Mouse (Mus musculus): ENCODE measurements around the gene Rab11fip5. TPM values are rescaled to one million over a fixed set of nuclear protein-coding genes. Genes with fewer than 3 reads are reported as not detected.

Rab11fip5 gene
- polyA plus RNA-seq, 1 experiment from 2014 or later = 12.2 TPM

GRCm38 (mm10) chr6:85360311-85360710 lies 14.1 kb downstream of the Rab11fip5 start:
- ATAC-seq = no peak
- no peak overlapping the region for H3K4me2 ChIP-seq (replicated peaks)
- H3K9me3 ChIP-seq = no peaks in the 10 kb centered on the region
- no peak overlapping the region for H3K9ac ChIP-seq (replicated peaks)
- H3K36me3 ChIP-seq = 0 out of 2 replicates have a peak, but pooled peaks cover under 1% of the 10 kb centered on the region
- 91% methylated on average over 5 of the region's 5 CpGs for WGBS
- H3K27me3 ChIP-seq = no peaks in the 10 kb centered on the region
- H3K4me3 ChIP-seq (replicated peaks) = no peak overlapping the region
- H3K4me1 ChIP-seq (replicated peaks) = no peaks in the 10 kb centered on the region
- no peak overlapping the region for H3K27ac ChIP-seq

GRCm38 (mm10) chr6:85358877-85359276 lies 15.6 kb downstream of the Rab11fip5 start:
- Histone ChIP-seq H3K9ac (replicated peaks) (no peak overlapping the region), H3K4me1 (replicated peaks) (no peaks in the 10 kb centered on the region), H3K36me3 (no peaks in the 10 kb centered on the region), H3K9me3 (no peaks in the 10 kb centered on the region), H3K4me2 (replicated peaks) (no peak overlapping the region), H3K27ac (no peak overlapping the region), H3K4me3 (replicated peaks) (no peak overlapping the region), H3K27me3 (no peaks in the 10 kb centered on the region)
- 83% methylated on average over 1 of the region's 1 CpGs for WGBS
- ATAC-seq = no peak

- Histone ChIP-seq H3K9me3 (no peaks in the 10 kb centered on the region), H3K4me2 (replicated peaks) (no peak overlapping the region), H3K4me1 (replicated peaks) (no peaks in the 10 kb centered on the region), H3K36me3 (no peaks in the 10 kb centered on the region), H3K9ac (replicated peaks) (no peak overlapping the region), H3K4me3 (replicated peaks) (no peak overlapping the region), H3K27me3 (no peaks in the 10 kb centered on the region), H3K27ac (no peak overlapping the region)
- ATAC-seq = no peak
- 59% methylated on average over 4 of the region's 4 CpGs for WGBS
These were observed 17.6 kb downstream of the Rab11fip5 start for GRCm38 (mm10) chr6:85356682-85357465.

GRCm38 (mm10) chr6:85355753-85356152 lies 18.7 kb downstream of the Rab11fip5 start:
- 94% methylated on average over 2 of the region's 2 CpGs for WGBS
- Histone ChIP-seq H3K4me1 (replicated peaks) (no peaks in the 10 kb centered on the region), H3K4me3 (replicated peaks) (no peak overlapping the region), H3K36me3 (no peaks in the 10 kb centered on the region), H3K9me3 (no peaks in the 10 kb centered on the region), H3K27ac (no peak overlapping the region), H3K27me3 (no peaks in the 10 kb centered on the region), H3K4me2 (replicated peaks) (no peak overlapping the region), H3K9ac (replicated peaks) (no peak overlapping the region)
- ATAC-seq = no peak

- Histone ChIP-seq H3K9ac (replicated peaks) (no peak overlapping the region), H3K36me3 (no peaks in the 10 kb centered on the region), H3K4me2 (replicated peaks) (no peak overlapping the region), H3K4me3 (replicated peaks) (no peak overlapping the region), H3K27me3 (no peaks in the 10 kb centered on the region), H3K4me1 (replicated peaks) (no peaks in the 10 kb centered on the region), H3K27ac (no peak overlapping the region), H3K9me3 (no peaks in the 10 kb centered on the region)
- no peak for ATAC-seq
- WGBS = 65% methylated on average over 6 of the region's 6 CpGs
These were observed 19.7 kb downstream of the Rab11fip5 start for GRCm38 (mm10) chr6:85354709-85355108.

- H3K4me3 ChIP-seq (replicated peaks) = no peak overlapping the region
- 66% methylated on average over 3 of the region's 3 CpGs for WGBS
- H3K27ac ChIP-seq = no peak overlapping the region
- H3K9ac ChIP-seq (replicated peaks) = no peak overlapping the region
- no peaks in the 10 kb centered on the region for H3K9me3 ChIP-seq
- no peaks in the 10 kb centered on the region for H3K36me3 ChIP-seq
- H3K4me1 ChIP-seq (replicated peaks) = no peaks in the 10 kb centered on the region
- ATAC-seq = no peak
- H3K27me3 ChIP-seq = no peaks in the 10 kb centered on the region
- no peak overlapping the region for H3K4me2 ChIP-seq (replicated peaks)
These were observed 20.7 kb downstream of the Rab11fip5 start for GRCm38 (mm10) chr6:85353706-85354105.

GRCm38 (mm10) chr6:85350157-85350556 lies 24.3 kb downstream of the Rab11fip5 start:
- Histone ChIP-seq H3K27ac (no peak overlapping the region), H3K9ac (replicated peaks) (no peak overlapping the region), H3K4me1 (replicated peaks) (no peaks in the 10 kb centered on the region), H3K36me3 (peaks cover 16% of the 10 kb centered on the region; the same call in 1 of the 2 replicates), H3K27me3 (no peaks in the 10 kb centered on the region), H3K4me2 (replicated peaks) (no peak overlapping the region), H3K9me3 (no peaks in the 10 kb centered on the region), H3K4me3 (replicated peaks) (no peak overlapping the region)
- ATAC-seq = no peak
- 97% methylated on average over 1 of the region's 1 CpGs for WGBS

GRCm38 (mm10) chr6:85349246-85349645 lies 25.2 kb downstream of the Rab11fip5 start:
- H3K4me3 ChIP-seq (replicated peaks) = no peak overlapping the region
- no peak overlapping the region for H3K4me2 ChIP-seq (replicated peaks)
- H3K27ac ChIP-seq = no peak overlapping the region
- H3K9me3 ChIP-seq = no peaks in the 10 kb centered on the region
- no peaks in the 10 kb centered on the region for H3K27me3 ChIP-seq
- peaks cover 16% of the 10 kb centered on the region; the same call in 1 of the 2 replicates for H3K36me3 ChIP-seq
- 56% methylated on average over 7 of the region's 7 CpGs for WGBS
- ATAC-seq = no peak
- H3K9ac ChIP-seq (replicated peaks) = no peak overlapping the region
- no peaks in the 10 kb centered on the region for H3K4me1 ChIP-seq (replicated peaks)

GRCm38 (mm10) chr6:85348133-85348532 lies 26.3 kb downstream of the Rab11fip5 start:
- no peak overlapping the region for H3K4me2 ChIP-seq (replicated peaks)
- no peaks in the 10 kb centered on the region for H3K4me1 ChIP-seq (replicated peaks)
- H3K9me3 ChIP-seq = no peaks in the 10 kb centered on the region
- ATAC-seq = no peak
- WGBS = 92% methylated on average over 11 of the region's 11 CpGs
- H3K9ac ChIP-seq (replicated peaks) = no peak overlapping the region
- H3K27ac ChIP-seq = no peak overlapping the region
- H3K4me3 ChIP-seq (replicated peaks) = no peak overlapping the region
- H3K27me3 ChIP-seq = no peaks in the 10 kb centered on the region
- H3K36me3 ChIP-seq = peaks cover 16% of the 10 kb centered on the region; the same call in 1 of the 2 replicates

- no peaks in the 10 kb centered on the region for H3K27me3 ChIP-seq
- no peak overlapping the region for H3K4me3 ChIP-seq (replicated peaks)
- 38% methylated on average over 6 of the region's 6 CpGs for WGBS
- H3K27ac ChIP-seq = no peak overlapping the region
- no peak overlapping the region for H3K9ac ChIP-seq (replicated peaks)
- ATAC-seq = peak; percentile 79
- H3K4me1 ChIP-seq (replicated peaks) = no peaks in the 10 kb centered on the region
- H3K9me3 ChIP-seq = no peaks in the 10 kb centered on the region
- peaks cover 21% of the 10 kb centered on the region for H3K36me3 ChIP-seq
- no peak overlapping the region for H3K4me2 ChIP-seq (replicated peaks)
These were observed 28.3 kb downstream of the Rab11fip5 start for GRCm38 (mm10) chr6:85346028-85346634.

- Histone ChIP-seq H3K4me2 (replicated peaks) (no peak overlapping the region), H3K36me3 (peaks cover 30% of the 10 kb centered on the region), H3K4me1 (replicated peaks) (no peaks in the 10 kb centered on the region), H3K27ac (no peak overlapping the region), H3K4me3 (replicated peaks) (no peak overlapping the region), H3K27me3 (no peaks in the 10 kb centered on the region), H3K9me3 (no peaks in the 10 kb centered on the region), H3K9ac (replicated peaks) (no peak overlapping the region)
- ATAC-seq = no peak
These were observed 29.5 kb downstream of the Rab11fip5 start for GRCm38 (mm10) chr6:85344929-85345328.

- Histone ChIP-seq H3K9me3 (no peaks in the 10 kb centered on the region), H3K4me1 (replicated peaks) (no peaks in the 10 kb centered on the region), H3K27ac (no peak overlapping the region), H3K4me2 (replicated peaks) (no peak overlapping the region), H3K9ac (replicated peaks) (no peak overlapping the region), H3K4me3 (replicated peaks) (no peak overlapping the region), H3K36me3 (peaks cover 24% of the 10 kb centered on the region), H3K27me3 (no peaks in the 10 kb centered on the region)
- no peak for ATAC-seq
- 88% methylated on average over 8 of the region's 8 CpGs for WGBS
These were observed 31.4 kb downstream of the Rab11fip5 start for GRCm38 (mm10) chr6:85343027-85343426.

All from midbrain, embryonic 13.5 days (tissue).